Comparison of ENCODE assay signal across 9 mouse cellular contexts in the genomic region with DNA sequence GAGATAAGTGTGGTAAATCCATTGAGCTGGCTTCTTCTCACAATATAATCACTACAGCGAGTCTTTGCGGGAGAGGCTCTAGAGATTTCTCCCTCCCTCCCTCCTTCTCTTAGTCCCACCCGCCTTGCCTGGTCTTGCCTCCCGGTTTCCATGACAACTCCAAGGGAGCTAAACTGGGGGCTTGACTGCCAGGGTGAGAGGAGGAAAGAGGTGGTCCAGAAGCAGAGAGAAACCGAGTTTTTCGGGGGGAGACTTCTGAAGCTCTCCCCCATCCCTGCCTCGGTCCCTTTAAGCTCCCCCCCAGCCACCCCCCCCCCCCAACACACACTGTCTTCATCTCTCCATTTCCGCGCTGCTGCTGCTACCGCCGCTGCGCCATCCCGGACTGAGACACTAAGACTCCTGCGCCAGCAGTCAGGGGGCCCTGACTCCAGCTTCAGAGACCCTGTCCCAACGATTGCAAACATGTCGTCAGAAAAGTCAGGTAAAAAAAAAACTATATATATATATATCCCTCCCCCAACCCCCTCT. TPM values are rescaled to one million over a fixed set of nuclear protein-coding genes. Genes with fewer than 3 reads are reported as not detected.
DNase-seq lines count a peak whose midpoint lies in the region; ATAC-seq and TF ChIP-seq lines count a peak whose summit lies in the region.
"Had no signal": no experiment of that assay in that cellular context is flagged by ENCODE, and none has a peak within 500 bp of the region (broad histone marks: within the 10 kb centered on the region; RNA-seq: fewer than 3 reads in every experiment).

TSS of gene Prrt1 (plus strand) at position 313 of the 531 bp plus-strand sequence.

- under 1% methylated on average over 16 of the region's 16 CpGs for WGBS in embryonic facial prominence, embryonic 11.5 days
- 4% methylated on average over 16 of the region's 16 CpGs for WGBS in intestine, embryonic 14.5 days
- 82% methylated on average over 8 of the region's 16 CpGs for WGBS in macrophage (ENCODE audit: missing documents)

- intact Hi-C loops in gastrocnemius, adult 2 months (cut with DNase I) = no loop called here

- no peaks in the 10 kb centered on the region for H3K36me3 ChIP-seq in embryonic facial prominence, embryonic 11.5 days (replicated peaks; ENCODE audit: control insufficient read depth, insufficient read depth, low read depth, low read length)
- H3K36me3 ChIP-seq in intestine, embryonic 14.5 days (ENCODE audit: control insufficient read depth, insufficient read depth, low read length) = 0 out of 2 replicates have a peak, but pooled peaks cover 8% of the 10 kb centered on the region
- H3K36me3 ChIP-seq in macrophage (ENCODE audit: inconsistent target) = peaks cover 7% of the 10 kb centered on the region; the same call in 1 of the 2 replicates

- peaks cover 18% of the 10 kb centered on the region for H3K4me1 ChIP-seq in embryonic facial prominence, embryonic 11.5 days (ENCODE audit: control insufficient read depth, insufficient read depth, low read length)
- peaks cover 45% of the 10 kb centered on the region for H3K4me1 ChIP-seq in intestine, embryonic 14.5 days (replicated peaks; ENCODE audit: control insufficient read depth, insufficient read depth, low read length)

- peaks cover 31% of the 10 kb centered on the region for H3K27me3 ChIP-seq in embryonic facial prominence, embryonic 11.5 days (ENCODE audit: control insufficient read depth, insufficient read depth, low read length)
- peaks cover 36% of the 10 kb centered on the region for H3K27me3 ChIP-seq in intestine, embryonic 14.5 days (replicated peaks; ENCODE audit: control insufficient read depth, insufficient read depth, low read length)

- H3K4me3 ChIP-seq in gastrocnemius, adult 2 months = peak within 1 kb of the TSS; percentile 94
- H3K4me3 ChIP-seq in embryonic facial prominence, embryonic 11.5 days (ENCODE audit: low read depth, low read length) = peak within 1 kb of the TSS; percentile 53
- peak within 1 kb of the TSS; percentile 71 for H3K4me3 ChIP-seq in intestine, embryonic 14.5 days (ENCODE audit: low read depth, low read length)
- H3K4me3 ChIP-seq in macrophage (ENCODE audit: inconsistent target) = peak within 1 kb of the TSS; percentile 80; the same call in 1 of the 2 replicates

- H3K9me3 ChIP-seq in embryonic facial prominence, embryonic 11.5 days (replicated peaks; ENCODE audit: control insufficient read depth, low read length) = no peaks in the 10 kb centered on the region
- H3K9me3 ChIP-seq in intestine, embryonic 14.5 days (ENCODE audit: control insufficient read depth, low read length) = no peaks in the 10 kb centered on the region

- H3K27ac ChIP-seq in gastrocnemius, adult 2 months = peak within 1 kb of the TSS; percentile 96
- H3K27ac ChIP-seq in embryonic facial prominence, embryonic 11.5 days (replicated peaks; ENCODE audit: low read depth, low read length) = no peak within 1 kb of the TSS
- peak within 1 kb of the TSS; percentile 95 for H3K27ac ChIP-seq in intestine, embryonic 14.5 days (ENCODE audit: low read depth)
- peak within 1 kb of the TSS; percentile 92 for H3K27ac ChIP-seq in macrophage

- DNase-seq in gastrocnemius, adult 2 months = no peak
- no peak for DNase-seq in gastrocnemius, adult 18-20 months (ENCODE audit: low spot score)
- peak; percentile 35 for DNase-seq in MN1 (ENCODE audit: low spot score)
- peak; percentile 71 for DNase-seq in embryonic facial prominence, embryonic 11.5 days (ENCODE audit: low spot score)
- DNase-seq in intestine, embryonic 14.5 days (ENCODE audit: low spot score) = no peak
- DNase-seq in thymus, postnatal 0 days (ENCODE audit: low spot score) = peak; percentile 64

- peak within 1 kb of the TSS; percentile 74 for H3K9ac ChIP-seq in embryonic facial prominence, embryonic 11.5 days (replicated peaks; ENCODE audit: low read length)
- peak within 1 kb of the TSS; percentile 70 for H3K9ac ChIP-seq in intestine, embryonic 14.5 days (ENCODE audit: low read length)

- peak within 1 kb of the TSS; percentile 92 for H3K4me2 ChIP-seq in embryonic facial prominence, embryonic 11.5 days (ENCODE audit: low read depth, low read length)
- H3K4me2 ChIP-seq in intestine, embryonic 14.5 days (ENCODE audit: low read length) = peak within 1 kb of the TSS; percentile 76

- H3K79me2 ChIP-seq in macrophage (ENCODE audit: inconsistent target) = peaks cover 17% of the 10 kb centered on the region; the same call in 1 of the 2 replicates

- no peak for TF ChIP-seq CTCF in gastrocnemius, adult 2 months (IDR thresholded peaks at IDR 0.05)

- ATAC-seq in embryonic facial prominence, embryonic 11.5 days (replicated peaks; ENCODE audit: insufficient number of reproducible peaks, low FRiP score, low TSS enrichment, low read depth) = no peak
- ATAC-seq in intestine, embryonic 14.5 days (replicated peaks; ENCODE audit: low FRiP score, low TSS enrichment, low read depth) = no peak
- ATAC-seq in erythroid progenitor cell, adult 5-6 weeks (replicated peaks; ENCODE audit: low FRiP score, poor library complexity, severe bottlenecking) = no peak

RNA-seq across cellular contexts. Expression of gene Prrt1, which starts in this region (rescaled TPM):
- under 1 TPM; 0.28 to 0.36 TPM for total RNA-seq in gastrocnemius, adult 2 months (2021)
- total RNA-seq in gastrocnemius, adult 18-20 months (2021) = under 1 TPM; 0.30 to 0.38 TPM
- 0.10 and 0.11 TPM in 2 replicates for polyA plus RNA-seq in embryonic facial prominence, embryonic 11.5 days (2014; fragmentation: Nextera tagmentation; extraction: Ambion mirVana)
- polyA plus RNA-seq in intestine, embryonic 14.5 days (2014; fragmentation: Nextera tagmentation; extraction: Ambion mirVana) = 0.46 and 0.53 TPM in 2 replicates
- total RNA-seq in macrophage (2018; cell fraction: chromatin; rRNA removed) = 1 to 10 TPM in 1 of 26 experiments, under 1 TPM in 5, not detected in 20; 0.33 to 1.1 (median 0.68) TPM
- total RNA-seq in macrophage (2018; cell fraction: cytosol; rRNA removed) = under 1 TPM in 15 of 26 experiments, not detected in 11; 0.07 to 0.22 (median 0.10) TPM
- total RNA-seq in macrophage (2018; cell fraction: nucleus; rRNA removed) = 1 to 10 TPM in 4 of 26 experiments, under 1 TPM in 17, not detected in 5; 0.26 to 1.3 (median 0.58) TPM
- polyA plus RNA-seq in macrophage (2018) = 0.16 to 0.25 TPM in 2 of 3 replicates, not detected in the other
- 37.4 and 39.4 TPM in 2 replicates for polyA plus RNA-seq in thymus, postnatal 0 days (2015; fragmentation: Nextera tagmentation; extraction: Ambion mirVana)
- not detected in 2 replicates for total RNA-seq in erythroid progenitor cell, adult 5-6 weeks (2015; ENCODE audit: low replicate concordance)
- total RNA-seq in erythroid progenitor cell, adult 5-6 weeks (2017; ENCODE audit: low replicate concordance) = not detected in 2 replicates
- total RNA-seq: CH12.LX had no signal

Comparison
In these comparisons a context has a peak if more than half of its experiments do, and no peak if none do; other contexts are left out.
1. RNA of gene Prrt1 (polyA plus RNA-seq): 37.4 to 39.4 TPM in thymus, postnatal 0 days; 0.46 to 0.53 TPM in intestine, embryonic 14.5 days, 0.16 to 0.25 TPM in macrophage and 0.10 to 0.11 TPM in embryonic facial prominence, embryonic 11.5 days; every median in the first group is over 10 times any median in the second.
2. Peak in DNase-seq, H3K4me3 ChIP-seq, H3K9ac ChIP-seq and H3K4me2 ChIP-seq in embryonic facial prominence, embryonic 11.5 days; RNA of the gene not detected or under 1 TPM.
3. DNase-seq: peak in MN1 (single experiment) and thymus, postnatal 0 days (single experiment); none in gastrocnemius, adult 2 months (single experiment), gastrocnemius, adult 18-20 months (single experiment) and intestine, embryonic 14.5 days (single experiment).
4. Peak in every context shown above with its lines, with median percentiles within 50 percentile points of each other: H3K4me3 ChIP-seq.